Mouse (Mus musculus) heart, postnatal 0 days (tissue): ENCODE measurements at regions not wholly inside any gene's neighbourhood (a gene's known extent, or its start where the extent isn't known, plus 50 kb on each side); places are given as distances from the start of the nearest gene placed in this dataset.

ENCODE experiments used
- CTCF ChIP-seq: IDR thresholded peaks from 2 replicates; pipeline ENCODE4 v1.5.1; 2016; ENCODE audit warnings: antibody characterized with exemption, control low read depth, low read depth
- EP300 ChIP-seq: IDR thresholded peaks from 2 replicates; pipeline ENCODE4 v1.6.1; 2016; ENCODE audit warnings: antibody characterized with exemption, low read depth

- TF ChIP-seq CTCF (no peak), EP300 (no peak)
Observed at GRCm38 (mm10) chr13:101538110-101538509, 229.9 kb downstream of the Pik3r1 start.
